Mouse (Mus musculus) neutrophil, adult 83 days (primary cell): ENCODE measurements around the gene Atn1. TPM values are rescaled to one million over a fixed set of nuclear protein-coding genes. Genes with fewer than 3 reads are reported as not detected.

Experiments
- total RNA-seq, 2 experiments: library from RNA; stranded (reverse); gene quantifications; one replicate each; pipeline ENCODE4 v1.2.4; 2023

Gene Atn1
- total RNA-seq = 10 to 100 TPM; 32.0 to 35.9 TPM

GRCm38 (mm10) chr6:124755831-124756595 is at the start of gene Atn1, which contains the start of gene Gm45234:
Gene Atn1 (minus strand): TSS chr6:124756524.
Gene Gm45234 (minus strand): TSS chr6:124756021.

GRCm38 (mm10) chr6:124779222-124779983 is 23.1 kb upstream of the Atn1 start, which contains the start of gene Lrrc23:
Gene Lrrc23 (minus strand): TSS chr6:124779727.

GRCm38 (mm10) chr6:124769101-124769765 is 12.9 kb upstream of the Atn1 start, which contains the start of gene Eno2:
Gene Eno2 (minus strand): TSS chr6:124769673.

GRCm38 (mm10) chr6:124740888-124741761 is 15.2 kb downstream of the Atn1 start, which contains the start of gene Grcc10:
Gene Grcc10 (minus strand): TSS chr6:124741374.

GRCm38 (mm10) chr6:124738511-124739023 is 17.8 kb downstream of the Atn1 start, which contains the start of gene Ptpn6:
Gene Ptpn6 (minus strand): TSS chr6:124738714.

GRCm38 (mm10) chr6:124711824-124712782 is 44.2 kb downstream of the Atn1 start, which contains the start of the genes Emg1 and Phb2:
Gene Emg1 (minus strand): TSS chr6:124712178.
Gene Phb2 (plus strand): TSS chr6:124712336.

Other genes starting within 250 kb of the Atn1 start
- 1 to 10 TPM; 3.5 to 5.7 TPM for gene C1ra, start 244.1 kb downstream of the Atn1 start, total RNA-seq
- not detected for gene C1s1, start 214.2 kb downstream of the Atn1 start, total RNA-seq
- under 1 TPM; 0.22 to 0.62 TPM for gene C1rb, start 186.2 kb downstream of the Atn1 start, total RNA-seq
- gene C1s2, start 120.4 kb downstream of the Atn1 start, total RNA-seq = under 1 TPM in 1 of 2 experiments, not detected in 1; 0.13 TPM
- 10 to 100 TPM; 55.6 to 64.5 TPM for gene Lpcat3, start 93.5 kb downstream of the Atn1 start, total RNA-seq
- 10 to 100 TPM; 53.2 to 62.5 TPM for gene Emg1, start 44.3 kb downstream of the Atn1 start, total RNA-seq
- 100 to 1,000 TPM; 119 to 130 TPM for gene Phb2, start 44.2 kb downstream of the Atn1 start, total RNA-seq
- 100 to 1,000 TPM; 378 to 393 TPM for gene Ptpn6, start 17.8 kb downstream of the Atn1 start, total RNA-seq
- gene Grcc10, start 15.2 kb downstream of the Atn1 start, total RNA-seq = 100 to 1,000 TPM; 116 to 117 TPM
- 1 to 10 TPM in 1 of 2 experiments, not detected in 1; 1.1 TPM for gene Gm45234, start 503 bp downstream of the Atn1 start, total RNA-seq
- gene Eno2, start 13.1 kb upstream of the Atn1 start, total RNA-seq = not detected
- gene Lrrc23, start 23.2 kb upstream of the Atn1 start, total RNA-seq = not detected
- gene Spsb2, start 52.1 kb upstream of the Atn1 start, total RNA-seq = 10 to 100 TPM; 21.0 to 23.8 TPM
- 100 to 1,000 TPM; 131 to 139 TPM for gene Tpi1, start 57.8 kb upstream of the Atn1 start, total RNA-seq
- gene Usp5, start 73.0 kb upstream of the Atn1 start, total RNA-seq = 10 to 100 TPM; 58.2 to 61.3 TPM
- 10 to 100 TPM; 77.1 to 93.0 TPM for gene Cdca3, start 73.0 kb upstream of the Atn1 start, total RNA-seq
- not detected for gene Gnb3, start 83.8 kb upstream of the Atn1 start, total RNA-seq
- under 1 TPM; 0.55 to 0.61 TPM for gene P3h3, start 101.2 kb upstream of the Atn1 start, total RNA-seq
- under 1 TPM in 1 of 2 experiments, not detected in 1; 0.15 TPM for gene Gpr162, start 107.5 kb upstream of the Atn1 start, total RNA-seq
- under 1 TPM in 1 of 2 experiments, not detected in 1; 0.24 TPM for gene Cd4, start 131.7 kb upstream of the Atn1 start, total RNA-seq
- gene Lag3, start 155.2 kb upstream of the Atn1 start, total RNA-seq = 1 to 10 TPM in 1 of 2 experiments, under 1 TPM in 1; 0.44 to 1.2 TPM
- gene Ptms, start 163.6 kb upstream of the Atn1 start, total RNA-seq = 100 to 1,000 TPM in 1 of 2 experiments, 10 to 100 TPM in 1; 99.4 to 117 TPM
- gene Mlf2, start 174.9 kb upstream of the Atn1 start, total RNA-seq = 10 to 100 TPM; 89.4 to 93.4 TPM
- gene Cops7a, start 209.0 kb upstream of the Atn1 start, total RNA-seq = 10 to 100 TPM; 19.9 to 22.1 TPM
- not detected for gene Pianp, start 240.2 kb upstream of the Atn1 start, total RNA-seq